Comparison of ENCODE assay signal across 11 mouse cellular contexts in the genomic region with DNA sequence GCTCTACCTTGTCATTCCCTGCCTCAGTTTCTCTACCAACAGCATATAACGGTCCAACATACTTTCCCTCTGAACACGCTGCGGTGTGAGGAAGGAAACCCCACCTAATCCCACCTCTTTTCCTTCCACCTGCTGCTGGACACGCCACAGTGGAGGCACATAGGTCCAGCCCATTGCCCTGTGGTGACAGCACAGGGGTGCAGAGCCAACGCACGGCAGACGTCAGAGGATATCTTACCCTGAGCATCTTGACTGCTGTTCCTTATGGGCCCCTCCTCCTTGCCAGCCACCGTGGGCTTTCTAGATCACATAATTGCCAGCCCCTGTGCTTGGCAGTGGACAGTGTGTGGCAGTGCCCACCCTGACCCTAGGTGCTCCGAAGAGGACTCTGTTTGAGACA. TPM values are rescaled to one million over a fixed set of nuclear protein-coding genes. Genes with fewer than 3 reads are reported as not detected.
DNase-seq lines count a peak whose midpoint lies in the region; ATAC-seq and TF ChIP-seq lines count a peak whose summit lies in the region.
"Had no signal": no experiment of that assay in that cellular context is flagged by ENCODE, and none has a peak within 500 bp of the region (broad histone marks: within the 10 kb centered on the region; RNA-seq: fewer than 3 reads in every experiment).

No protein-coding gene starts in this region.

- H3K4me1 ChIP-seq in kidney, adult 2 months (ENCODE audit: control insufficient read depth, insufficient read depth, low read length) = no peaks in the 10 kb centered on the region
- peaks cover 31 to 83% of the 10 kb centered on the region in 2 experiments for H3K4me1 ChIP-seq in CH12.LX (ENCODE audit: control insufficient read depth in 1 of 2, insufficient read depth in 2 of 2)
- peaks cover 42% of the 10 kb centered on the region for H3K4me1 ChIP-seq in forebrain, embryonic 12.5 days
- peaks cover 38% of the 10 kb centered on the region for H3K4me1 ChIP-seq in limb, embryonic 11.5 days (ENCODE audit: control insufficient read depth, insufficient read depth, low read length)

- dilution Hi-C loops in CH12.LX (cut with MboI; ENCODE audit: extremely low pct_ligation_motif_present, extremely low pct_unique_long_range_greater_than_20kb, low sequenced_read_pairs) = no loop called here

- peaks cover 47% of the 10 kb centered on the region for H3K79me2 ChIP-seq in CH12.LX (replicated peaks; ENCODE audit: control insufficient read depth, extremely low read depth, insufficient read depth, poor library complexity, severe bottlenecking)

- H3K27ac ChIP-seq in kidney, adult 2 months (ENCODE audit: insufficient read depth, low read depth, low read length) = peak overlapping the region; percentile 17; the same call in 1 of the 2 replicates
- H3K27ac ChIP-seq in CH12.LX (ENCODE audit: insufficient read depth, low read depth) = peak overlapping the region; percentile 96
- no peak overlapping the region for H3K27ac ChIP-seq in forebrain, embryonic 12.5 days
- H3K27ac ChIP-seq in limb, embryonic 11.5 days (replicated peaks; ENCODE audit: low read depth, low read length) = no peak overlapping the region

- no peaks in the 10 kb centered on the region for H3K27me3 ChIP-seq in kidney, adult 2 months (replicated peaks; ENCODE audit: control insufficient read depth, insufficient read depth, low read length)
- peaks cover 11% of the 10 kb centered on the region for H3K27me3 ChIP-seq in CH12.LX (replicated peaks)
- H3K27me3 ChIP-seq in forebrain, embryonic 12.5 days = peaks cover 57% of the 10 kb centered on the region
- peaks cover 25% of the 10 kb centered on the region for H3K27me3 ChIP-seq in limb, embryonic 11.5 days (ENCODE audit: control insufficient read depth, insufficient read depth, low read length)

- no peaks in the 10 kb centered on the region for H3K9me3 ChIP-seq in CH12.LX (replicated peaks; ENCODE audit: low read length)
- no peaks in the 10 kb centered on the region for H3K9me3 ChIP-seq in forebrain, embryonic 12.5 days
- no peaks in the 10 kb centered on the region for H3K9me3 ChIP-seq in limb, embryonic 11.5 days (ENCODE audit: control insufficient read depth, low read length)

- in situ Hi-C loops in CH12.LX (cut with MboI; ENCODE audit: low pct_ligation_motif_present, low pct_unique_long_range_greater_than_20kb, low sequenced_read_pairs) = no loop called here

- ATAC-seq in forebrain, embryonic 12.5 days (ENCODE audit: low FRiP score) = no peak
- no peak for ATAC-seq in limb, embryonic 11.5 days (ENCODE audit: insufficient number of reproducible peaks, low FRiP score, low TSS enrichment, low read depth)

- no peak for TF ChIP-seq CTCF in kidney, adult 2 months (conservative IDR thresholded peaks at IDR 0.05; ENCODE audit: insufficient read depth, insufficient read length, low read depth, low read length)
- no peak for TF ChIP-seq CTCF in CH12.LX (conservative IDR thresholded peaks at IDR 0.05 in 1 of 2, IDR thresholded peaks at IDR 0.05 in 1 of 2; ENCODE audit: low read depth in 2 of 2, low read length in 2 of 2)

- no peak for TF ChIP-seq POLR2A in kidney, adult 2 months (IDR thresholded peaks at IDR 0.05; ENCODE audit: low read depth, low read length)
- TF ChIP-seq POLR2A in CH12.LX (IDR thresholded peaks at IDR 0.05; ENCODE audit: low read depth, low read length) = no peak

- peak overlapping the region; percentile 41 for H3K9ac ChIP-seq in CH12.LX (ENCODE audit: insufficient read depth, low read depth)
- H3K9ac ChIP-seq in forebrain, embryonic 12.5 days = no peak overlapping the region
- no peak overlapping the region for H3K9ac ChIP-seq in limb, embryonic 11.5 days (ENCODE audit: low read length)

- no peak for DNase-seq in kidney, adult 2 months
- no peak for DNase-seq in kidney, postnatal 14 days
- no peak for DNase-seq in CH12.LX (ENCODE audit: extremely low read depth)
- no peak for DNase-seq in limb, embryonic 11.5 days (ENCODE audit: low spot score)
- DNase-seq in retina, postnatal 1 day = no peak
- no peak for DNase-seq in cerebellum, adult 9-11 months
- DNase-seq in yolk sac, embryonic 10.5 days (ENCODE audit: low spot score) = no peak
- DNase-seq: right cerebral cortex, adult 18-20 months had no signal

- WGBS in kidney, adult 2 months = 63% methylated on average over 9 of the region's 9 CpGs
- 83% methylated on average over 9 of the region's 9 CpGs for WGBS in forebrain, embryonic 12.5 days
- WGBS in limb, embryonic 11.5 days = 89% methylated on average over 9 of the region's 9 CpGs

- peak overlapping the region; percentile 71 for H3K4me2 ChIP-seq in CH12.LX (ENCODE audit: insufficient read depth, low read depth, poor library complexity, severe bottlenecking)
- H3K4me2 ChIP-seq in forebrain, embryonic 12.5 days = no peak overlapping the region
- no peak overlapping the region for H3K4me2 ChIP-seq in limb, embryonic 11.5 days (ENCODE audit: low read depth, severe bottlenecking)

- peak overlapping the region; percentile 64 for H3K4me3 ChIP-seq in kidney, adult 2 months (ENCODE audit: insufficient read depth, low read depth, low read length)
- peak overlapping the region; percentile 69 to 96 (median 88) for H3K4me3 ChIP-seq in CH12.LX (replicated peaks in 1 of 3; ENCODE audit: low read depth in 2 of 3, low read length in 2 of 3, poor library complexity in 1 of 3)
- peak overlapping the region; percentile 3; the same call in 1 of the 2 replicates for H3K4me3 ChIP-seq in forebrain, embryonic 12.5 days (replicated peaks)
- 0 out of 2 replicates have a peak overlapping the region, but pooled peaks have one; percentile 10 for H3K4me3 ChIP-seq in limb, embryonic 11.5 days (ENCODE audit: low read depth, low read length)

- H3K36me3 ChIP-seq in kidney, adult 2 months (ENCODE audit: control insufficient read depth, insufficient read depth, low read length) = no peaks in the 10 kb centered on the region
- peaks cover 0 to 2% of the 10 kb centered on the region in 2 experiments for H3K36me3 ChIP-seq in CH12.LX (replicated peaks in 1 of 2; ENCODE audit: control insufficient read depth in 1 of 2, insufficient read depth in 1 of 2, low read length in 1 of 2)
- H3K36me3 ChIP-seq in forebrain, embryonic 12.5 days (replicated peaks) = no peaks in the 10 kb centered on the region
- H3K36me3 ChIP-seq in limb, embryonic 11.5 days (ENCODE audit: control insufficient read depth, insufficient read depth, low read length) = no peaks in the 10 kb centered on the region

- TF ChIP-seq EP300 in CH12.LX (IDR thresholded peaks at IDR 0.05; ENCODE audit: low read length) = no peak

- TF ChIP-seq RAD21 in CH12.LX (IDR thresholded peaks at IDR 0.05; ENCODE audit: low read depth, low read length) = no peak

TF ChIP-seq in CH12.LX, 34 proteins besides CTCF, POLR2A, EP300 and RAD21:
- TF ChIP-seq JUND (conservative IDR thresholded peaks at IDR 0.05; ENCODE audit: low read depth, low read length) = no peak
- TF ChIP-seq UBTF (IDR thresholded peaks at IDR 0.05; ENCODE audit: low read depth, low read length) = 0 out of 2 replicates have a peak, but pooled peaks have one; percentile 35
- no peak for TF ChIP-seq ZKSCAN1 (IDR thresholded peaks at IDR 0.05; ENCODE audit: borderline replicate concordance, low read depth, low read length)
- no peak for TF ChIP-seq USF2 (conservative IDR thresholded peaks at IDR 0.05; ENCODE audit: low read depth, low read length)
- no peak for TF ChIP-seq IRF4 (IDR thresholded peaks at IDR 0.05; ENCODE audit: low read depth, low read length)
- TF ChIP-seq PAX5 (IDR thresholded peaks at IDR 0.05; ENCODE audit: low read length) = no peak

RNA-seq across cellular contexts. Expression of gene Plxnd1, which starts 4.3 kb away (rescaled TPM):
- polyA plus RNA-seq in kidney, adult 2 months (2012; rRNA removed) = 54.2 and 60.2 TPM in 2 replicates
- 69.2 and 73.8 TPM in 2 replicates for total RNA-seq in CH12.LX (2012; rRNA removed)
- 20.4 and 27.7 TPM in 2 replicates for total RNA-seq in CH12.LX (2014; rRNA removed)
- 49.3 and 63.2 TPM in 2 replicates for polyA plus RNA-seq in CH12.LX (2012; ENCODE audit: insufficient read length, low read depth)
- 18.8 and 19.2 TPM in 2 replicates for polyA plus RNA-seq in forebrain, embryonic 12.5 days (2016; fragmentation: Nextera tagmentation; extraction: Ambion mirVana)
- polyA plus RNA-seq in limb, embryonic 11.5 days (2014; fragmentation: Nextera tagmentation; extraction: Ambion mirVana) = 19.6 and 26.5 TPM in 2 replicates

RNA-seq across cellular contexts. Expression of gene H1foo, which starts 45.7 kb away (rescaled TPM):
- not detected in 2 replicates for polyA plus RNA-seq in kidney, adult 2 months (2012; rRNA removed)
- total RNA-seq in CH12.LX (2012; rRNA removed) (0.89 and 1.3 TPM in 2 replicates), CH12.LX (2014; rRNA removed) (0.77 and 0.90 TPM in 2 replicates)
- 1.0 and 1.4 TPM in 2 replicates for polyA plus RNA-seq in CH12.LX (2012; ENCODE audit: insufficient read length, low read depth)
- polyA plus RNA-seq in forebrain, embryonic 12.5 days (2016; fragmentation: Nextera tagmentation; extraction: Ambion mirVana) = not detected in 2 replicates
- polyA plus RNA-seq in limb, embryonic 11.5 days (2014; fragmentation: Nextera tagmentation; extraction: Ambion mirVana) = not detected in 2 replicates
- total RNA-seq: common myeloid progenitor, adult 5-6 weeks; megakaryocyte-erythroid progenitor cell, adult 5-6 weeks had no signal

RNA-seq across cellular contexts. Expression of gene Rho, which starts 58.9 kb away (rescaled TPM):
- polyA plus RNA-seq in kidney, adult 2 months (2012; rRNA removed) = 0.66 and 0.96 TPM in 2 replicates
- total RNA-seq in CH12.LX (2012; rRNA removed) = 0.04 and 0.17 TPM in 2 replicates
- 0.04 TPM in 1 of 2 replicates, not detected in the other for total RNA-seq in CH12.LX (2014; rRNA removed)
- not detected in 2 replicates for polyA plus RNA-seq in CH12.LX (2012; ENCODE audit: insufficient read length, low read depth)
- 0.43 TPM in 1 of 2 replicates, not detected in the other for polyA plus RNA-seq in forebrain, embryonic 12.5 days (2016; fragmentation: Nextera tagmentation; extraction: Ambion mirVana)
- 0.03 TPM in 1 of 2 replicates, not detected in the other for polyA plus RNA-seq in limb, embryonic 11.5 days (2014; fragmentation: Nextera tagmentation; extraction: Ambion mirVana)
- total RNA-seq: common myeloid progenitor, adult 5-6 weeks; megakaryocyte-erythroid progenitor cell, adult 5-6 weeks had no signal

Comparison
In these comparisons a context has a peak if more than half of its experiments do, and no peak if none do; other contexts are left out.
1. H3K27ac ChIP-seq: peak in kidney, adult 2 months (single experiment) and CH12.LX (single experiment); none in forebrain, embryonic 12.5 days (single experiment) and limb, embryonic 11.5 days (single experiment).
2. H3K4me3 ChIP-seq: peak in every context shown above with its lines; median percentile 88 in CH12.LX; 64 in kidney, adult 2 months; 10 in limb, embryonic 11.5 days; 3 in forebrain, embryonic 12.5 days.